Mouse (Mus musculus) heart, adult 2 months (tissue): ENCODE data around the gene Ppp4r3b.

Source experiments
- CTCF ChIP-seq: fragments of 200-600 bp; IDR thresholded peaks from 2 replicates; pipeline ENCODE4 v1.8.1; 2022; ENCODE audit warnings: antibody characterized with exemption, mild to moderate bottlenecking, moderate library complexity
- POLR2A ChIP-seq: fragments of 200-500 bp; IDR thresholded peaks from 2 replicates; pipeline ENCODE4 v1.6.1; 2011; ENCODE audit warnings: mild to moderate bottlenecking, low read depth, low read length, control low read depth; ENCODE audit not compliant: insufficient read depth

DNA sequence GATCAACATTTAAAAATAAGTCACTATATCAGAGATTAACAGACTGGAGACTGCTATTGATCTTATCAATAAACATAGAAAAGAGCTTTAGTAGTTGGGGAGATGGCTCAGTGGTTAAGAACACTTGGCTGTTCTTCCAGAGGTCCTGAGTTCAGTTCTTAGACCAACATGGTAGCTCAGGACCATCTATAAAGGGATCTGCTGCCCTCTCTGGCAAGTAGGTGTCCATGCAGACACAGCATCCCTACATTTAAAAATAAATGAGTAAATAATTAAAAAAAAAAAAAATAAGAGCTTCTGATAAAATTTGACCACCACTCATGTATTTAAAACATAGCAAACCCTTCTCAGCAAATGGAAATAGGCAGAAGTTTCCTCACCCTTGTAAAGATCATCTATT lies 65.4 kb downstream of the Ppp4r3b start:
- no peak for TF ChIP-seq POLR2A
- TF ChIP-seq CTCF, result no peak
